Mouse (Mus musculus): ENCODE results near the gene Nhlh1.

GRCm38 (mm10) chr1:172056251-172056650, 1.1 kb downstream of the Nhlh1 start:
- TF ChIP-seq MYC (IDR thresholded peaks at IDR 0.05; ENCODE audit: low read depth, low read length) (no peak), POLR2A (IDR thresholded peaks at IDR 0.05; ENCODE audit: control insufficient read depth in 1 of 2, insufficient read depth in 1 of 2, low read depth in 1 of 2, low read length in 2 of 2, poor library complexity in 1 of 2) (no peak), MEF2A (IDR thresholded peaks at IDR 0.05; ENCODE audit: extremely low read depth, insufficient replicate concordance, low read depth, low read length, poor library complexity, severe bottlenecking) (no peak), E2F4 (IDR thresholded peaks at IDR 0.05; ENCODE audit: borderline replicate concordance, low read depth, low read length) (no peak), MAX (IDR thresholded peaks at IDR 0.05; ENCODE audit: low read length) (no peak), TBP (IDR thresholded peaks at IDR 0.05; ENCODE audit: low read depth, low read length) (no peak), GATA1 (IDR thresholded peaks at IDR 0.05; ENCODE audit: low read depth, low read length) (no peak)

Data from MEL (cell line).